Comparison of ENCODE assay signal across 8 mouse cellular contexts in genomic region chr7:5020000-5020681, GRCm38 (mm10). TPM values are rescaled to one million over a fixed set of nuclear protein-coding genes. Genes with fewer than 3 reads are reported as not detected.
A peak's percentile ranks its signal among the peaks of the same experiment; 100 is the strongest.
DNase-seq lines count a peak whose midpoint lies in the region; ATAC-seq and TF ChIP-seq lines count a peak whose summit lies in the region.

TSS of gene Zfp865 (plus strand) at chr7:5020376.
TSS of gene Ccdc106 (plus strand) at chr7:5020553.

- ATAC-seq in kidney, embryonic 15.5 days (replicated peaks; ENCODE audit: low FRiP score) = peak; percentile 91
- ATAC-seq in monocyte, adult 5-6 weeks (replicated peaks; ENCODE audit: insufficient number of reproducible peaks, low FRiP score, low TSS enrichment, poor library complexity, severe bottlenecking) = peak; percentile 88

- H3K36me3 ChIP-seq in heart, embryonic 10.5 days = peaks cover 48% of the 10 kb centered on the region
- H3K36me3 ChIP-seq in kidney, embryonic 15.5 days = peaks cover 49% of the 10 kb centered on the region

- no peak for TF ChIP-seq CTCF in bone marrow macrophage, adult 2 months (IDR thresholded peaks at IDR 0.05; ENCODE audit: low read depth, low read length)
- no peak for TF ChIP-seq CTCF in embryonic fibroblast, embryonic 13.5 days (IDR thresholded peaks at IDR 0.05; ENCODE audit: borderline replicate concordance, insufficient read depth, low read length)

- H3K9ac ChIP-seq in kidney, embryonic 15.5 days = peak within 1 kb of the TSS; percentile 81

- no peaks in the 10 kb centered on the region for H3K27me3 ChIP-seq in heart, embryonic 10.5 days (ENCODE audit: insufficient read depth, poor library complexity, severe bottlenecking)
- no peaks in the 10 kb centered on the region for H3K27me3 ChIP-seq in kidney, embryonic 15.5 days

- WGBS in heart, embryonic 10.5 days = under 1% methylated on average over 49 of the region's 49 CpGs
- under 1% methylated on average over 29 of the region's 49 CpGs for WGBS in kidney, embryonic 15.5 days

- peak within 1 kb of the TSS; percentile 67 for H3K4me2 ChIP-seq in kidney, embryonic 15.5 days

- H3K4me1 ChIP-seq in bone marrow macrophage, adult 2 months (ENCODE audit: control insufficient read depth, insufficient read depth, low read length) = peaks cover 18% of the 10 kb centered on the region
- H3K4me1 ChIP-seq in embryonic fibroblast, embryonic 13.5 days (ENCODE audit: control insufficient read depth, insufficient read depth, low read length) = peaks cover 2% of the 10 kb centered on the region; the same call in 1 of the 2 replicates
- H3K4me1 ChIP-seq in heart, embryonic 10.5 days = peaks cover 10% of the 10 kb centered on the region
- H3K4me1 ChIP-seq in kidney, embryonic 15.5 days = peaks cover 30% of the 10 kb centered on the region

- H3K27ac ChIP-seq in bone marrow macrophage, adult 2 months (ENCODE audit: insufficient read depth, low read depth, low read length) = peak within 1 kb of the TSS; percentile 88
- peak within 1 kb of the TSS; percentile 97 for H3K27ac ChIP-seq in embryonic fibroblast, embryonic 13.5 days (ENCODE audit: insufficient read depth, low read length)
- peak within 1 kb of the TSS; percentile 98 for H3K27ac ChIP-seq in heart, embryonic 10.5 days
- H3K27ac ChIP-seq in kidney, embryonic 15.5 days = peak within 1 kb of the TSS; percentile 97

- H3K4me3 ChIP-seq in bone marrow macrophage, adult 2 months (ENCODE audit: insufficient read depth, low read length) = peak within 1 kb of the TSS; percentile 93
- H3K4me3 ChIP-seq in embryonic fibroblast, embryonic 13.5 days (ENCODE audit: insufficient read depth, low read length) = peak within 1 kb of the TSS; percentile 94
- peak within 1 kb of the TSS; percentile 94 for H3K4me3 ChIP-seq in heart, embryonic 10.5 days
- H3K4me3 ChIP-seq in kidney, embryonic 15.5 days (replicated peaks) = peak within 1 kb of the TSS; percentile 66

- TF ChIP-seq POLR2A in bone marrow macrophage, adult 2 months (IDR thresholded peaks at IDR 0.05; ENCODE audit: borderline replicate concordance, low read depth, low read length) = no peak
- TF ChIP-seq POLR2A in embryonic fibroblast, embryonic 13.5 days (IDR thresholded peaks at IDR 0.05; ENCODE audit: low read depth, low read length) = peak; percentile 63

- DNase-seq in A20 (ENCODE audit: low read depth, low spot score) (peak; percentile 99), liver (peak; percentile 99)
- peak; percentile 100 for DNase-seq in heart, embryonic 10.5 days (ENCODE audit: low spot score)
- peak; percentile 98 to 99 for DNase-seq in spleen, postnatal 4 days (ENCODE audit: low spot score in 2 of 2)

- H3K9me3 ChIP-seq in heart, embryonic 10.5 days = no peaks in the 10 kb centered on the region
- H3K9me3 ChIP-seq in kidney, embryonic 15.5 days (replicated peaks) = no peaks in the 10 kb centered on the region

RNA-seq across cellular contexts. Expression of gene Zfp865, which starts in this region (rescaled TPM):
- polyA plus RNA-seq in bone marrow macrophage, adult 2 months (2012; ENCODE audit: insufficient read depth, insufficient read length, missing spikeins) = 19.8 and 30.1 TPM in 2 replicates
- polyA plus RNA-seq in embryonic fibroblast, embryonic 13.5 days (2011; ENCODE audit: insufficient read length, low read depth, missing spikeins) = 23.4 and 29.4 TPM in 2 replicates
- polyA plus RNA-seq in heart, embryonic 10.5 days (2016; fragmentation: Nextera tagmentation; extraction: Ambion mirVana) = 3.8 and 4.4 TPM in 2 replicates
- 7.2 and 7.6 TPM in 2 replicates for polyA plus RNA-seq in kidney, embryonic 15.5 days (2015; fragmentation: Nextera tagmentation; extraction: Ambion mirVana)
- 20.1 to 30.4 TPM (median 22.9 TPM) in 3 replicates for total RNA-seq in monocyte, adult 5-6 weeks (2017)

RNA-seq across cellular contexts. Expression of gene Ccdc106, which starts in this region (rescaled TPM):
- polyA plus RNA-seq in bone marrow macrophage, adult 2 months (2012; ENCODE audit: insufficient read depth, insufficient read length, missing spikeins) = 0.43 and 0.61 TPM in 2 replicates
- 1.7 and 3.8 TPM in 2 replicates for polyA plus RNA-seq in embryonic fibroblast, embryonic 13.5 days (2011; ENCODE audit: insufficient read length, low read depth, missing spikeins)
- polyA plus RNA-seq in heart, embryonic 10.5 days (2016; fragmentation: Nextera tagmentation; extraction: Ambion mirVana) = 1.4 and 4.7 TPM in 2 replicates
- polyA plus RNA-seq in kidney, embryonic 15.5 days (2015; fragmentation: Nextera tagmentation; extraction: Ambion mirVana) = 24.9 and 27.0 TPM in 2 replicates
- not detected in 3 replicates for total RNA-seq in monocyte, adult 5-6 weeks (2017)

Comparison
In these comparisons a context has a peak if more than half of its experiments do, and no peak if none do; other contexts are left out.
1. Peak in every context shown above with its lines: DNase-seq, ATAC-seq, H3K4me3 ChIP-seq and H3K27ac ChIP-seq.